Mouse (Mus musculus): ENCODE measurements around the gene Cbln3.

- TF ChIP-seq POLR2A (IDR thresholded peaks at IDR 0.05; ENCODE audit: borderline replicate concordance, insufficient read depth, low read length) (no peak), CTCF (IDR thresholded peaks at IDR 0.05; ENCODE audit: borderline replicate concordance, insufficient read depth, low read depth, low read length) (no peak)
Observed at GRCm38 (mm10) chr14:55862186-55862585, 22.0 kb downstream of the Cbln3 start.
